ENCODE assay signal across 8 mouse cellular contexts in genomic region chr5:138117199-138118015, GRCm38 (mm10). TPM values are rescaled to one million over a fixed set of nuclear protein-coding genes. Genes with fewer than 3 reads are reported as not detected.
A peak's percentile ranks its signal among the peaks of the same experiment; 100 is the strongest.
DNase-seq lines count a peak whose midpoint lies in the region; ATAC-seq and TF ChIP-seq lines count a peak whose summit lies in the region.

No protein-coding gene starts in this region.

- H3K4me2 ChIP-seq in embryonic facial prominence, embryonic 15.5 days (replicated peaks): peak overlapping the region; percentile 58
- H3K4me2 ChIP-seq in intestine, postnatal 0 days (replicated peaks; ENCODE audit: low read depth): peak overlapping the region; percentile 71
- H3K4me2 ChIP-seq in neural tube, embryonic 14.5 days (ENCODE audit: low read depth, low read length): peak overlapping the region; percentile 76

- H3K27ac ChIP-seq in embryonic facial prominence, embryonic 15.5 days (replicated peaks): peak overlapping the region; percentile 98
- peak overlapping the region; percentile 92 for H3K27ac ChIP-seq in intestine, postnatal 0 days (ENCODE audit: low read depth, low read length)
- H3K27ac ChIP-seq in neural tube, embryonic 14.5 days (ENCODE audit: low read depth, low read length): peak overlapping the region; percentile 96

- peaks cover 13% of the 10 kb centered on the region for H3K4me1 ChIP-seq in embryonic facial prominence, embryonic 15.5 days
- H3K4me1 ChIP-seq in intestine, postnatal 0 days (replicated peaks; ENCODE audit: control insufficient read depth, insufficient read depth, low read length): no peaks in the 10 kb centered on the region
- H3K4me1 ChIP-seq in neural tube, embryonic 14.5 days (ENCODE audit: control insufficient read depth, insufficient read depth, low read length): peaks cover 9% of the 10 kb centered on the region

- TF ChIP-seq CTCF in intestine, postnatal 0 days (IDR thresholded peaks at IDR 0.05; ENCODE audit: low read depth): no peak

- WGBS in embryonic facial prominence, embryonic 15.5 days: 2% methylated on average over 16 of the region's 16 CpGs
- 3% methylated on average over 16 of the region's 16 CpGs for WGBS in intestine, postnatal 0 days
- WGBS in neural tube, embryonic 14.5 days: 7% methylated on average over 16 of the region's 16 CpGs

- ATAC-seq in embryonic facial prominence, embryonic 15.5 days (ENCODE audit: insufficient number of reproducible peaks, low FRiP score, low TSS enrichment, low read depth): peak; percentile 43
- no peak for ATAC-seq in intestine, postnatal 0 days
- ATAC-seq in neural tube, embryonic 14.5 days (ENCODE audit: low read depth): peak; percentile 10; the same call in 1 of the 2 replicates

- peak; percentile 9 for DNase-seq in cerebellum, adult 9-10 months
- no peak for DNase-seq in cerebellum, adult 9-11 months
- DNase-seq in CD4-positive helper T cell, adult 2 months (ENCODE audit: low read depth, low spot score): peak; percentile 20
- DNase-seq in spleen, postnatal 4 days (ENCODE audit: low spot score in 2 of 2): no peak
- no peak for DNase-seq in adrenal gland, postnatal 36 days

- H3K27me3 ChIP-seq in embryonic facial prominence, embryonic 15.5 days: no peaks in the 10 kb centered on the region
- no peaks in the 10 kb centered on the region for H3K27me3 ChIP-seq in intestine, postnatal 0 days (replicated peaks; ENCODE audit: control insufficient read depth, insufficient read depth, low read length)
- H3K27me3 ChIP-seq in neural tube, embryonic 14.5 days (ENCODE audit: control insufficient read depth, insufficient read depth, low read length): no peaks in the 10 kb centered on the region

- H3K36me3 ChIP-seq in embryonic facial prominence, embryonic 15.5 days: peaks cover 8% of the 10 kb centered on the region; the same call in 1 of the 2 replicates
- no peaks in the 10 kb centered on the region; the same call in 1 of the 2 replicates for H3K36me3 ChIP-seq in intestine, postnatal 0 days (ENCODE audit: control insufficient read depth, insufficient read depth)
- peaks cover 3% of the 10 kb centered on the region for H3K36me3 ChIP-seq in neural tube, embryonic 14.5 days (ENCODE audit: control insufficient read depth, insufficient read depth, low read length)

- peak overlapping the region; percentile 75 for H3K4me3 ChIP-seq in embryonic facial prominence, embryonic 15.5 days (replicated peaks)
- H3K4me3 ChIP-seq in intestine, postnatal 0 days (ENCODE audit: low read depth, low read length): peak overlapping the region; percentile 74
- H3K4me3 ChIP-seq in neural tube, embryonic 14.5 days (ENCODE audit: low read depth, low read length): peak overlapping the region; percentile 59

- peak overlapping the region; percentile 55 for H3K9ac ChIP-seq in embryonic facial prominence, embryonic 15.5 days
- peak overlapping the region; percentile 63 for H3K9ac ChIP-seq in intestine, postnatal 0 days (ENCODE audit: low read depth, low read length)
- H3K9ac ChIP-seq in neural tube, embryonic 14.5 days (replicated peaks; ENCODE audit: low read depth, low read length): peak overlapping the region; percentile 78

- no peaks in the 10 kb centered on the region for H3K9me3 ChIP-seq in embryonic facial prominence, embryonic 15.5 days (replicated peaks)
- H3K9me3 ChIP-seq in intestine, postnatal 0 days (ENCODE audit: control insufficient read depth): no peaks in the 10 kb centered on the region
- H3K9me3 ChIP-seq in neural tube, embryonic 14.5 days (ENCODE audit: control insufficient read depth, low read length): no peaks in the 10 kb centered on the region

RNA-seq across cellular contexts. Expression of gene Zscan21, which starts 0.7 kb away (rescaled TPM):
- polyA plus RNA-seq in embryonic facial prominence, embryonic 15.5 days (2015; fragmentation: Nextera tagmentation; extraction: Ambion mirVana): 54.0 and 58.1 TPM in 2 replicates
- polyA plus RNA-seq in intestine, postnatal 0 days (2015; fragmentation: Nextera tagmentation; extraction: Ambion mirVana): 17.9 and 19.2 TPM in 2 replicates
- 90.9 and 98.7 TPM in 2 replicates for polyA plus RNA-seq in neural tube, embryonic 14.5 days (2014; fragmentation: Nextera tagmentation; extraction: Ambion mirVana)
- total RNA-seq in adrenal gland, postnatal 36 days (2021): 10 to 100 TPM; 15.2 to 16.9 TPM

RNA-seq across cellular contexts. Expression of gene Zkscan1, which starts 32.5 kb away (rescaled TPM):
- polyA plus RNA-seq in embryonic facial prominence, embryonic 15.5 days (2015; fragmentation: Nextera tagmentation; extraction: Ambion mirVana): 16.5 and 17.8 TPM in 2 replicates
- 5.6 and 6.5 TPM in 2 replicates for polyA plus RNA-seq in intestine, postnatal 0 days (2015; fragmentation: Nextera tagmentation; extraction: Ambion mirVana)
- 31.2 and 39.4 TPM in 2 replicates for polyA plus RNA-seq in neural tube, embryonic 14.5 days (2014; fragmentation: Nextera tagmentation; extraction: Ambion mirVana)
- total RNA-seq in adrenal gland, postnatal 36 days (2021): 10 to 100 TPM; 36.3 to 41.9 TPM

RNA-seq across cellular contexts. Expression of gene Zfp113, which starts 38.1 kb away (rescaled TPM):
- 17.4 and 19.9 TPM in 2 replicates for polyA plus RNA-seq in embryonic facial prominence, embryonic 15.5 days (2015; fragmentation: Nextera tagmentation; extraction: Ambion mirVana)
- 4.5 and 6.1 TPM in 2 replicates for polyA plus RNA-seq in intestine, postnatal 0 days (2015; fragmentation: Nextera tagmentation; extraction: Ambion mirVana)
- 25.3 and 25.8 TPM in 2 replicates for polyA plus RNA-seq in neural tube, embryonic 14.5 days (2014; fragmentation: Nextera tagmentation; extraction: Ambion mirVana)
- 10 to 100 TPM; 11.7 to 12.4 TPM for total RNA-seq in adrenal gland, postnatal 36 days (2021)

RNA-seq across cellular contexts. Expression of gene Cops6, which starts 43.5 kb away (rescaled TPM):
- 303 and 321 TPM in 2 replicates for polyA plus RNA-seq in embryonic facial prominence, embryonic 15.5 days (2015; fragmentation: Nextera tagmentation; extraction: Ambion mirVana)
- polyA plus RNA-seq in intestine, postnatal 0 days (2015; fragmentation: Nextera tagmentation; extraction: Ambion mirVana): 154 and 161 TPM in 2 replicates
- polyA plus RNA-seq in neural tube, embryonic 14.5 days (2014; fragmentation: Nextera tagmentation; extraction: Ambion mirVana): 245 and 252 TPM in 2 replicates
- 100 to 1,000 TPM; 143 to 152 TPM for total RNA-seq in adrenal gland, postnatal 36 days (2021)

RNA-seq across cellular contexts. Expression of gene Ap4m1, which starts 54.4 kb away (rescaled TPM):
- polyA plus RNA-seq in embryonic facial prominence, embryonic 15.5 days (2015; fragmentation: Nextera tagmentation; extraction: Ambion mirVana): 26.9 and 27.4 TPM in 2 replicates
- polyA plus RNA-seq in intestine, postnatal 0 days (2015; fragmentation: Nextera tagmentation; extraction: Ambion mirVana): 4.8 and 5.5 TPM in 2 replicates
- polyA plus RNA-seq in neural tube, embryonic 14.5 days (2014; fragmentation: Nextera tagmentation; extraction: Ambion mirVana): 17.2 and 17.7 TPM in 2 replicates
- 10 to 100 TPM; 19.1 to 19.7 TPM for total RNA-seq in adrenal gland, postnatal 36 days (2021)

Comparison
In these comparisons a context has a peak if more than half of its experiments do, and no peak if none do; other contexts are left out.
1. DNase-seq: peak in cerebellum, adult 9-10 months (single experiment) and CD4-positive helper T cell, adult 2 months (single experiment); none in cerebellum, adult 9-11 months (single experiment), spleen, postnatal 4 days (0 of 2) and adrenal gland, postnatal 36 days (0 of 2).
2. Peak in every context shown above with its lines, with median percentiles within 50 percentile points of each other: H3K27ac ChIP-seq, H3K4me2 ChIP-seq, H3K4me3 ChIP-seq and H3K9ac ChIP-seq.